Mouse (Mus musculus) heart, embryonic 16.5 days (tissue): ENCODE measurements around the gene Gtf3c3. TPM values are rescaled to one million over a fixed set of nuclear protein-coding genes. Genes with fewer than 3 reads are reported as not detected.

Source experiments
- ATAC-seq: fragments of 200-750 bp; cut with Nextera tagmentation; replicated peaks from 2 replicates; pipeline ENCODE4 v1.8.0; 2017; ENCODE audit warnings: moderate number of reproducible peaks; ENCODE audit not compliant: insufficient read depth, low FRiP score; ENCODE audit errors: extremely low read depth
- H3K27ac ChIP-seq: fragments of 300-500 bp; sonication (generic); 2 replicates; pipeline ENCODE4 v1.5.1; 2014; ENCODE audit warnings: mild to moderate bottlenecking, low read length, control low read depth, moderate library complexity
- H3K27me3 ChIP-seq: fragments of 300-500 bp; sonication (generic); 2 replicates; pipeline ENCODE4 v1.6.1; 2014; ENCODE audit warnings: low read length, mixed read lengths; ENCODE audit not compliant: control insufficient read depth, insufficient read depth
- H3K36me3 ChIP-seq: fragments of 300-500 bp; sonication (generic); 2 replicates; pipeline ENCODE4 v1.6.1; 2014; ENCODE audit not compliant: control insufficient read depth, insufficient read depth
- H3K4me1 ChIP-seq: fragments of 300-500 bp; sonication (generic); 2 replicates; pipeline ENCODE4 v1.6.1; 2014; ENCODE audit warnings: low read length, mixed read lengths; ENCODE audit not compliant: control insufficient read depth, insufficient read depth
- H3K4me2 ChIP-seq: fragments of 300-500 bp; sonication (generic); 2 replicates; pipeline ENCODE4 v1.6.1; 2014; ENCODE audit warnings: low read depth, mild to moderate bottlenecking, control low read depth, low read length
- H3K4me3 ChIP-seq: fragments of 300-500 bp; sonication (generic); 2 replicates; pipeline ENCODE4 v1.5.1; 2014; ENCODE audit warnings: mild to moderate bottlenecking, control low read depth, low read length
- H3K9ac ChIP-seq: fragments of 300-500 bp; sonication (generic); 2 replicates; pipeline ENCODE4 v1.6.1; 2014; ENCODE audit warnings: low read length, control low read depth
- H3K9me3 ChIP-seq: fragments of 300-500 bp; sonication (generic); replicated peaks from 2 replicates; pipeline ENCODE4 v1.6.1; 2016; ENCODE audit warnings: low read length; ENCODE audit not compliant: control insufficient read depth
- WGBS: fragments of 180-500 bp; shearing (Covaris S2); extraction: QIAGEN DNeasy Blood & Tissue Kit; methylation state at CpG from one replicate; pipeline ENCODE4 v1.1.7; 2014; 5-methylcytosine and 5-hydroxymethylcytosine counted together
- polyA plus RNA-seq: library from polyadenylated mRNA; unstranded; fragments of >200 nt; fragmentation: Nextera tagmentation; extraction: Ambion mirVana; gene quantifications from 2 replicates; pipeline ENCODE4 v1.2.1, GENCODE M21; 2015

The Gtf3c3 gene
- polyA plus RNA-seq, 1 experiment from 2014 or later: 14.8 TPM

DNA sequence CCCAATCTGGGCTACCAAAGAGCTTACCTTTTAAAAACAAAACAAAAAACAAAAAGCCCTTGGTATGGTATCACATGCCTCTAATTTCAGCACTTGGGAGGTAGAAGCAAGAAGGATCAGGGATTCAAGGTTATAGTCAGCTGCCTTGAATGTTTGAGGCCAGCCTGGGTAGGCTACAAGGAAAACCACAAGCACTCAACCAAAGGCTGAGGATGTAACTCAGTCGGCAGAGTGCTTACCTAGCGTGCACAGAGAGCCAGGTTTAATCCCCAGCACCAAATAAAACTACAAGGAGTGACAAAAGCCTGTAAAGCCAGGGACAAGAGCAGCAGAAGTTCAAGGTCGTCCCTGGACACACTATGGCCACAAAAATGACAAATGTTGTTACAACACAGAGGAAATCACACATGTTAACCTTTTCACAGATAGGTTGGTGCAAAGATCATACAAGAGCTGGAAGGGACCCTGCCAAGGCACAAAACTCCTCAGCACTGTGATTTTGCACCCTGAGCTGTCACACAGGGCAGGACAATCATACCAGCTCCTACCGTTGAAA, 16.5 kb downstream of the Gtf3c3 start:
- 79% methylated on average over 4 of the region's 4 CpGs for WGBS
- H3K36me3 ChIP-seq: peaks cover 40% of the 10 kb centered on the region

DNA sequence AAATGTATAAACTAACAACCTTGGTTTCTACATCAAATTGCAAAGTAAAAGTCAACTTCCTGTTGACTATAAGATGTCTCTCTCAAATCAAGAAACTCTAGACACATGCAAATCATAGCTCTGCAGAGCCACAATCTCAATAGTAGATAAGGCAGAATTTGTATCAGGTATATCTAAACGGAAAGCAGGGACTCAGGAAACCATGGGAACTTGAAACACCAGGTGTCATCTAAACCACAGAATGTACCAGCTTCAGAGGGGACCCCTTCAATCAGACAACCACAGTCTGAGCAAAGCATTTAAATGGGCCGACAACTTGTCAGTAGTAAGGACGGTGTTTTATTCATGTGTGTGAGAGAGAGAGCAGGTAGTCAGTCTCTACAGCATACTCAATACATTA, 17.1 kb downstream of the Gtf3c3 start:
- WGBS: 83% methylated on average over 3 of the region's 3 CpGs
- Histone ChIP-seq H3K4me1 (no peaks in the 10 kb centered on the region), H3K4me2 (no peak overlapping the region), H3K27ac (no peak overlapping the region), H3K36me3 (peaks cover 40% of the 10 kb centered on the region), H3K9ac (no peak overlapping the region), H3K9me3 (no peaks in the 10 kb centered on the region), H3K4me3 (no peak overlapping the region), H3K27me3 (no peaks in the 10 kb centered on the region)
- 0 out of 2 replicates have a peak, but pooled peaks have one; percentile 18 for ATAC-seq

More for the DNA sequence above, 16.5 kb downstream of the Gtf3c3 start:
- H3K4me2 ChIP-seq: no peak overlapping the region
- no peak overlapping the region for H3K9ac ChIP-seq
- H3K4me1 ChIP-seq: no peaks in the 10 kb centered on the region
- no peaks in the 10 kb centered on the region for H3K27me3 ChIP-seq
- no peak overlapping the region for H3K4me3 ChIP-seq
- H3K27ac ChIP-seq: no peak overlapping the region
- ATAC-seq: no peak
- H3K9me3 ChIP-seq: no peaks in the 10 kb centered on the region

DNA sequence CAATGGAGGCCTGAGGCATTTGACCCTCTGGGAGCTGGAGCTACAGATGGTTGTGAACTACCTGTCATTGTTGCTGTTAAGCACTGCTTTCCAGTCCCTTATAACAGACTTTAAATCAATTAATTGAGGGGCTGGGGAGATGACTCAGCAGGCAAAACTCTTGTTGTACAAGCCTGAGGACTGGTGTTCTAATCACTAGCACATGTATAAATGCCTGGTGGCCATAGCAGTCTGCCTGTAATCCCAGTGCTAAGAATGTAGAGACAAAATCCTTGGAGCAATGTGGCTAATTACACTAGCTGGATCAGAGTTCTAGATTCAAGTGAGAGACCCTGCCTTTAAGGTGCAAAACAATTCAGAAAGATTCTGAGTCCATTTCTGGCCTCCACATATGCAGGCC, 36.0 kb downstream of the Gtf3c3 start:
- no peak overlapping the region for H3K27ac ChIP-seq
- no peak for ATAC-seq
- H3K4me2 ChIP-seq: no peak overlapping the region
- H3K27me3 ChIP-seq: no peaks in the 10 kb centered on the region
- H3K9me3 ChIP-seq: no peaks in the 10 kb centered on the region
- H3K9ac ChIP-seq: no peak overlapping the region
- peaks cover 5% of the 10 kb centered on the region; the same call in 1 of the 2 replicates for H3K4me1 ChIP-seq
- peaks cover 31% of the 10 kb centered on the region for H3K36me3 ChIP-seq
- no peak overlapping the region for H3K4me3 ChIP-seq

DNA sequence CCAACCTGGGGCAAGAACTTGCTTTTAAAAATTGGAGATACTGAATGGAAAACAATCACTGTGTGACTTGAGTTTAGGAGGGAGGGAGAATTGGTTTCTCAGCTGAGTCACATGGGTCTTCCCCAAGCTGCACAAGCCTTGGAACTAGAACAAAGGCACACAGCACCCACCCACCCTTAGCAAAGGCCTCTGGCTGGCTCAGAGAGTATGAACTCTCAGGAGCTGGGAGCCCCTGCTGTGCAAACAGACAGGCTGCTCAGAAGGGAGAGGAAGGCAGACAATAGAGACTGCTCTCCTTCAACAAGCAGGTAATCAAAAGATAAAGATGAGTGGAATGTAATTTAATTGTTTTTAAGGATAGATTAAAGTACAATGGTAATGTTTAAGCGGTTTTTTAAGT, 54.5 kb downstream of the Gtf3c3 start:
- Histone ChIP-seq H3K4me1 (no peaks in the 10 kb centered on the region), H3K27ac (no peak overlapping the region), H3K9ac (no peak overlapping the region), H3K27me3 (no peaks in the 10 kb centered on the region), H3K9me3 (no peaks in the 10 kb centered on the region), H3K36me3 (no peaks in the 10 kb centered on the region), H3K4me2 (no peak overlapping the region), H3K4me3 (no peak overlapping the region)
- WGBS: 50% methylated on average over 1 of the region's 1 CpGs
- no peak for ATAC-seq

DNA sequence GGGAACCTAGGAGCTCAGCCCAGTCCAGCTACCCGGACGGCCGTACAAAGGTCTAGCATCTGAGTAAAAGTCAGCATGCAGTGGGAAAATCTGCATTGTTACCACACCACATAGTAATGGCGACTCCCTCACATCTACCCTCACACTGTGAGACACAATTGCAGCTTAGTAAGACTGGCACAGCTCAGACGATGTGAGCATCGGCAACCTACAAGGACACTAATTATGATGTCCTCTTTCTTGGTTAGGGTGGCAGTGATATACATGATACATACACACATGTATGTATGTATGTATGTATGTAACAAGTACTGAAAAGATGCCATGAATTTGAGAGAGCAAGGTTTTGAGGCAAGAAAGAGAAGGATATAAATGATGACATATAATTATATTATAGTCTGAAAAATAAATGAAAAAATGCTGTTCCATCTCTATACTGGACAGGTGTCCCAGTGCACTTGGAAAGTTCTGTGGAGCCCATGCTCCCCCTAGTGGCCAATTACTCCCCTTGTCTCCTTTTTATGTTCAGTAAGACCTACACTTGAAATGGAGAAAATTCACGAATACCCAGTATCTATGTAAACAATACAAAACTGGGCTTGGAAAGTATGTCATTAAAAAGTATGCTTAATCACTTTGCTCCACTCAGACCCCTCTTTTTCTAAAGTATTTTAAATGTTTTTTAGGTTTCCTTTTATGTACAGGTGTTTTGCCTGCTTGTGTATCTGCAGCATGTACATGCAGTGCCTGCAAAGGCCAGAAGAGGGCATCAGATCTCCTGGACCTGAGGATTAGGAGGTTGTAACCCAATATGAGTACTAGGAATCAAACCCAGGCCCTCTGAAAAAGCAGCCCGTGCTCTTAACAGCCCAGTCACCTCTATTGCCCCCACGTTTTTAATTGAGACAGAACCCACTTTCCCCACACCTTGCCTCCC, 57.5 kb downstream of the Gtf3c3 start:
- Histone ChIP-seq H3K9me3 (no peaks in the 10 kb centered on the region), H3K4me3 (no peak overlapping the region), H3K9ac (no peak overlapping the region), H3K4me2 (no peak overlapping the region), H3K27me3 (no peaks in the 10 kb centered on the region), H3K27ac (no peak overlapping the region), H3K4me1 (peaks cover 6% of the 10 kb centered on the region), H3K36me3 (no peaks in the 10 kb centered on the region)
- ATAC-seq: no peak
- WGBS: 83% methylated on average over 9 of the region's 9 CpGs

DNA sequence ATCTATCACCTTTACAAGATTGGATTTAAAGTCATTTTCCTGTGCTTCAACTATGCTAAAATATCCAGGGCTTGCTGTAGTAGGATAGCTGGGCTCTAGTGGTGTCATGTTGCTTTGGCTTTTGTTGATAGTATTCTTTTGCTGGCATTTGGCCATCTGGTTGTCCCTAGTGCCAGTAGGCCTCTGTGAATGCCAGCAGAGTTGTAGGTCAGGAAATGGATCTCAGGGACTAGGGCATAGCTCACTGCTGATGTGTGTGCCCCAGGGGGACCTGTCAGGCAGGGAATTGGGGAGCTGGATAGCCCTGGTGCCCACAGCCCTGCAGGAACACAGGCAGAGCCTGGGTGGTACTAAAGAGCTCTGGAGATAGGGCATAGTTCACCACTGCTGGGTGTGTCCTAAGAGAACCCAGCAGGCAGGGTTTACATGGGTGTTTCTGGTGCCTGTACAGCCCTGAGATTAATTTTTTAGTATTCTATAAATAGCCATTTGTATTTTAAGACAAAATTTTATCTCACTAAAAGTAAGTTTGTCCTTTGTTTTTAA, 61.2 kb downstream of the Gtf3c3 start:
- Histone ChIP-seq H3K36me3 (no peaks in the 10 kb centered on the region), H3K9ac (no peak overlapping the region), H3K27me3 (no peaks in the 10 kb centered on the region), H3K27ac (peak overlapping the region; percentile 65), H3K4me3 (no peak overlapping the region), H3K4me2 (no peak overlapping the region), H3K4me1 (peaks cover 6% of the 10 kb centered on the region), H3K9me3 (no peaks in the 10 kb centered on the region)
- peak; percentile 84 for ATAC-seq

DNA sequence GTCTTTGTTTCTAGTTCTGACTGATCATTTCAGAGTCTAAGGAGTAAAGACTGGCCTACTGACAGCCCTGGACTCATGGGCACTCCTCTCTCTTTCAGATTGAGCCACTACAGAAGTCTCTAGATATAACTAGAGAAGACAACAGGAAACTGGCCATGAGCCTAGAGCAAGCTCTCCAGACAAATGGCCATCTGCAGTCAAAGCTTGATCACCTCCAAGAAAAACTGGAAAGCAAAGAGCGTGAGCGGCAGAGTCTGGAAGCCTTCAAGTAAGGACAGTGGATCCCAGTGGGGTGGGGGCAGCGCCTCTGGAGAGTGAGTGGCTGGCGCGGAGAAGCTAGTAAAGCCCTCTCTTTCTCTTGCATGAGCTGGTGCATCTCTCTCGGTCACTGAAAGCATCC, 82.2 kb downstream of the Gtf3c3 start:
- Histone ChIP-seq H3K9me3 (no peaks in the 10 kb centered on the region), H3K4me1 (peaks cover 5% of the 10 kb centered on the region; the same call in 1 of the 2 replicates), H3K9ac (no peak overlapping the region), H3K36me3 (no peaks in the 10 kb centered on the region), H3K4me3 (no peak overlapping the region), H3K27ac (no peak overlapping the region), H3K27me3 (no peaks in the 10 kb centered on the region), H3K4me2 (no peak overlapping the region)
- 80% methylated on average over 6 of the region's 6 CpGs for WGBS
- ATAC-seq: no peak

DNA sequence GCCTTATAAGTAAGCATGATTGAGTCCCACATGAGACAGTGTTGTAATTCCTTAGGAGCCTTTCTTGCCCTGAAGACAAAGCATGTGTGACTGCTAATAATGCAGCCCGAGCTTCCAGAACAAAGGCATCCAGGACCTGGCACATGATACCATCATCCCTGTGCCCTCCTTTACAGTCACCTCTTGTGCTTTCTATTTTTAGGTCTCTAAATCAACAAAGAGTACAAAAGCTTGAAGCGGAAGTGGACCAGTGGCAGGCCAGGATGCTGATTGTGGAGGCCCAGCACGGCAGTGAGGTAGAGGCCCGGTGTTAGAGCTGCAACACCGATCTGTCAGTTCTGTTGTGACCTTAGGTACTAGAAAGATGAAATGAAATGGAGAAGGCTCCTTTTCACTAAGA, 83.3 kb downstream of the Gtf3c3 start:
- Histone ChIP-seq H3K27me3 (no peaks in the 10 kb centered on the region), H3K9ac (no peak overlapping the region), H3K9me3 (no peaks in the 10 kb centered on the region), H3K4me3 (no peak overlapping the region), H3K27ac (peak overlapping the region; percentile 32; the same call in 1 of the 2 replicates), H3K4me1 (peaks cover 5% of the 10 kb centered on the region; the same call in 1 of the 2 replicates), H3K36me3 (no peaks in the 10 kb centered on the region), H3K4me2 (no peak overlapping the region)
- peak; percentile 23; the same call in 1 of the 2 replicates for ATAC-seq
- 33% methylated on average over 5 of the region's 5 CpGs for WGBS

DNA sequence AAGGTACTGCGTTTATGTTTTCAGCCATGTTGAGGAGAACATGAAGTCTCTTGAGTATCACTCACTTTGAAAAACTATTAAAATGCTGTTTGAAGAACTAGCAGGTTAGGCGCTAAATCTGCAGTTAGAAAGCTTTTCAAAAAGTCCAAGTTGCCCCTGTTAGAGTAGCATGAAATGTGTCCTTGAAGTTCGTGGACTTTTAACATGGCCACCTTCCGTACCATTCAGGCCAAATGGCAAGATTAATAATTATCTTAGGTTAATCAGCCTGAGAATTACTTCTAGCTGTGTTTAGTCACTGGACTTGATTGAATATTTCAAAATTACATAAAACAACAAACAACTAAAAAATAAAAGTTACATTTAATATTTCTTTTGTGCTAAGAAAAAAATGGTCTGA, 84.0 kb downstream of the Gtf3c3 start:
- no peak overlapping the region for H3K4me2 ChIP-seq
- no peak overlapping the region for H3K9ac ChIP-seq
- no peak overlapping the region for H3K4me3 ChIP-seq
- no peaks in the 10 kb centered on the region for H3K9me3 ChIP-seq
- H3K27ac ChIP-seq: no peak overlapping the region
- H3K27me3 ChIP-seq: no peaks in the 10 kb centered on the region
- 90% methylated on average over 4 of the region's 4 CpGs for WGBS
- H3K4me1 ChIP-seq: peaks cover 5% of the 10 kb centered on the region; the same call in 1 of the 2 replicates
- H3K36me3 ChIP-seq: no peaks in the 10 kb centered on the region
- ATAC-seq: no peak
